17 mouse cellular contexts compared by ENCODE assay signal in genomic region chr19:48913011-48913410, GRCm38 (mm10).
"Had no signal": no experiment of that assay in that cellular context is flagged by ENCODE, and none has a peak within 500 bp of the region (broad histone marks: within the 10 kb centered on the region; RNA-seq: fewer than 3 reads in every experiment).

No protein-coding gene starts in this region.

- H3K36me3 ChIP-seq: liver, embryonic 13.5 days; liver, embryonic 15.5 days; lung, embryonic 15.5 days; neural tube, embryonic 12.5 days; stomach, embryonic 15.5 days had no signal

- H3K4me1 ChIP-seq: liver, embryonic 13.5 days; liver, embryonic 15.5 days; lung, embryonic 15.5 days; megakaryocyte, embryonic 14.5 days; neural tube, embryonic 12.5 days; stomach, embryonic 15.5 days had no signal

- H3K27ac ChIP-seq: liver, embryonic 13.5 days; liver, embryonic 15.5 days; lung, embryonic 15.5 days; macrophage; neural tube, embryonic 12.5 days; stomach, embryonic 15.5 days; stomach, postnatal 0 days had no signal

- H3K27me3 ChIP-seq: liver, embryonic 13.5 days; liver, embryonic 15.5 days; lung, embryonic 15.5 days; megakaryocyte, embryonic 14.5 days; neural tube, embryonic 12.5 days; stomach, embryonic 15.5 days had no signal

- H3K9me3 ChIP-seq: liver, embryonic 13.5 days; liver, embryonic 15.5 days; lung, embryonic 15.5 days; megakaryocyte, embryonic 14.5 days; neural tube, embryonic 12.5 days; stomach, embryonic 15.5 days had no signal

- DNase-seq: liver, embryonic 13.5 days; liver, postnatal 0 days; lung, adult 2 months; lung, postnatal 14 days; lung, postnatal 36 days; right cerebral cortex, postnatal 14 days; thymus, adult 2 months; thymus, postnatal 25 days; thymus, postnatal 4 days had no signal

- H3K9ac ChIP-seq: liver, embryonic 13.5 days; liver, embryonic 15.5 days; liver, postnatal 0 days; lung, embryonic 15.5 days; neural tube, embryonic 12.5 days; stomach, embryonic 15.5 days had no signal

- ATAC-seq: liver, postnatal 0 days; lung, postnatal 0 days had no signal

- H3K4me2 ChIP-seq: liver, embryonic 13.5 days; liver, embryonic 15.5 days; lung, embryonic 15.5 days; neural tube, embryonic 12.5 days; stomach, embryonic 15.5 days had no signal

- H3K4me3 ChIP-seq: liver, embryonic 13.5 days; liver, embryonic 15.5 days; lung, embryonic 15.5 days; megakaryocyte, embryonic 14.5 days; neural tube, embryonic 12.5 days; stomach, embryonic 15.5 days had no signal
